12 mouse cellular contexts compared by ENCODE assay signal in genomic region chr10:19991866-19992252, GRCm38 (mm10). TPM values are rescaled to one million over a fixed set of nuclear protein-coding genes. Genes with fewer than 3 reads are reported as not detected.
DNase-seq lines count a peak whose midpoint lies in the region; ATAC-seq and TF ChIP-seq lines count a peak whose summit lies in the region.
"Had no signal": no experiment of that assay in that cellular context is flagged by ENCODE, and none has a peak within 500 bp of the region (broad histone marks: within the 10 kb centered on the region; RNA-seq: fewer than 3 reads in every experiment).

No protein-coding gene starts in this region.

- TF ChIP-seq EP300 in liver, postnatal 0 days (IDR thresholded peaks at IDR 0.05; ENCODE audit: low read depth): no peak

- H3K4me2 ChIP-seq in liver, postnatal 0 days (ENCODE audit: low read depth, low read length): no peak overlapping the region
- no peak overlapping the region for H3K4me2 ChIP-seq in liver, embryonic 12.5 days
- H3K4me2 ChIP-seq: limb, embryonic 13.5 days had no signal

- peak overlapping the region; percentile 50 for H3K27ac ChIP-seq in liver, postnatal 0 days (ENCODE audit: low read depth)
- H3K27ac ChIP-seq in liver, embryonic 12.5 days: no peak overlapping the region
- H3K27ac ChIP-seq: limb, embryonic 13.5 days; midbrain, embryonic 10.5 days had no signal

- DNase-seq in liver, postnatal 0 days: peak; percentile 28
- peak; percentile 80 for DNase-seq in Muller cell, postnatal 12 days (ENCODE audit: inconsistent ontology term)
- peak; percentile 59 for DNase-seq in thymus, postnatal 14 days
- no peak for DNase-seq in ovary, postnatal 14 days (ENCODE audit: low spot score)
- no peak for DNase-seq in retina, embryonic 14.5 days (ENCODE audit: low spot score)
- DNase-seq in gastrocnemius, postnatal 36 days: no peak
- DNase-seq: gastrocnemius, postnatal 14 days; heart, postnatal 10 days had no signal

- no peak overlapping the region for H3K9ac ChIP-seq in liver, postnatal 0 days (replicated peaks)
- H3K9ac ChIP-seq in liver, embryonic 12.5 days: no peak overlapping the region
- H3K9ac ChIP-seq: limb, embryonic 13.5 days had no signal

- H3K27me3 ChIP-seq in liver, postnatal 0 days (ENCODE audit: insufficient read depth, low read length): no peaks in the 10 kb centered on the region
- no peaks in the 10 kb centered on the region for H3K27me3 ChIP-seq in liver, embryonic 12.5 days (replicated peaks)
- H3K27me3 ChIP-seq: limb, embryonic 13.5 days had no signal

- peaks cover 13% of the 10 kb centered on the region for H3K4me1 ChIP-seq in liver, postnatal 0 days (ENCODE audit: insufficient read depth)
- 0 out of 2 replicates have a peak, but pooled peaks cover 3% of the 10 kb centered on the region for H3K4me1 ChIP-seq in liver, embryonic 12.5 days
- H3K4me1 ChIP-seq: midbrain, embryonic 10.5 days had no signal

- H3K9me3 ChIP-seq in liver, postnatal 0 days (ENCODE audit: low read length): no peaks in the 10 kb centered on the region
- H3K9me3 ChIP-seq in liver, embryonic 12.5 days (replicated peaks): no peaks in the 10 kb centered on the region
- H3K9me3 ChIP-seq: limb, embryonic 13.5 days; midbrain, embryonic 10.5 days had no signal

- no peaks in the 10 kb centered on the region for H3K36me3 ChIP-seq in liver, postnatal 0 days (replicated peaks; ENCODE audit: insufficient read depth, low read length)
- H3K36me3 ChIP-seq in liver, embryonic 12.5 days: no peaks in the 10 kb centered on the region
- H3K36me3 ChIP-seq: limb, embryonic 13.5 days; midbrain, embryonic 10.5 days had no signal

- 23% methylated on average over 3 of the region's 3 CpGs for WGBS in liver, postnatal 0 days (ENCODE audit: insufficient replicate concordance)
- WGBS in liver, embryonic 12.5 days (ENCODE audit: insufficient replicate concordance): 33% methylated on average over 3 of the region's 3 CpGs

- TF ChIP-seq CTCF in liver, postnatal 0 days (IDR thresholded peaks at IDR 0.05; ENCODE audit: low read depth): no peak

- ATAC-seq in liver, postnatal 0 days: peak; percentile 51
- ATAC-seq in liver, embryonic 12.5 days: no peak
- ATAC-seq in monocyte, adult 5-6 weeks (replicated peaks; ENCODE audit: insufficient number of reproducible peaks, low FRiP score, low TSS enrichment, poor library complexity, severe bottlenecking): peak; percentile 88

- H3K4me3 ChIP-seq in liver, postnatal 0 days (ENCODE audit: low read depth, low read length): no peak overlapping the region
- H3K4me3 ChIP-seq in liver, embryonic 12.5 days: no peak overlapping the region
- H3K4me3 ChIP-seq: limb, embryonic 13.5 days; midbrain, embryonic 10.5 days had no signal

- intact Hi-C loops in gastrocnemius, postnatal 36 days (cut with DNase I): no loop called here

RNA-seq across cellular contexts. Expression of gene Map3k5, which starts 57.6 kb away (rescaled TPM):
- 1.1 and 1.4 TPM in 2 replicates for polyA plus RNA-seq in liver, postnatal 0 days (2015; fragmentation: Nextera tagmentation; extraction: Ambion mirVana)
- 1.2 and 1.3 TPM in 2 replicates for polyA plus RNA-seq in liver, embryonic 12.5 days (2016; fragmentation: Nextera tagmentation; extraction: Ambion mirVana)
- total RNA-seq in monocyte, adult 5-6 weeks (2017): 85.0 to 99.2 TPM (median 85.5 TPM) in 3 replicates
- total RNA-seq in gastrocnemius, postnatal 36 days (2021): 1 to 10 TPM; 6.3 to 6.7 TPM

Comparison
In these comparisons a context has a peak if more than half of its experiments do, and no peak if none do; other contexts are left out.
1. DNase-seq: peak in liver, postnatal 0 days (single experiment), Muller cell, postnatal 12 days (single experiment) and thymus, postnatal 14 days (single experiment); none in ovary, postnatal 14 days (single experiment), retina, embryonic 14.5 days (single experiment) and gastrocnemius, postnatal 36 days (0 of 2).
2. RNA of gene Map3k5, which starts 57.6 kb away (total RNA-seq): 85.0 to 99.2 TPM in monocyte, adult 5-6 weeks; 6.3 to 6.7 TPM in gastrocnemius, postnatal 36 days; every median in the first group is over 10 times any median in the second.